Mouse (Mus musculus) 416B (cell line): ENCODE data around the gene Map7d1.
A peak's percentile ranks its signal among the peaks of the same experiment; 100 is the strongest.
"Not testable (repeated sequence)": the region's sequence is repeated elsewhere in the genome, so short reads cannot be mapped to it uniquely, and the experiment has no call there.

ENCODE experiments used
- DNase-seq: peaks from one replicate; pipeline ENCODE4 v3.0.0; 2011; ENCODE audit warnings: low read depth

Map7d1 gene

GRCm38 (mm10) chr4:126239862-126240475 lies 16.2 kb downstream of the Map7d1 start:
- no peak for DNase-seq

- DNase-seq = no peak
Observed at GRCm38 (mm10) chr4:126237721-126238242, 18.4 kb downstream of the Map7d1 start.

- DNase-seq = no peak
Observed at GRCm38 (mm10) chr4:126236467-126237280, 19.5 kb downstream of the Map7d1 start.

GRCm38 (mm10) chr4:126235191-126235590 lies 21.0 kb downstream of the Map7d1 start:
- no peak for DNase-seq

- DNase-seq = no peak
Observed at GRCm38 (mm10) chr4:126234496-126235175, 21.5 kb downstream of the Map7d1 start.

GRCm38 (mm10) chr4:126233676-126234308 lies 22.4 kb downstream of the Map7d1 start:
- no peak for DNase-seq

- DNase-seq = peak; percentile 12
Observed at GRCm38 (mm10) chr4:126229900-126230299, 26.2 kb downstream of the Map7d1 start.

GRCm38 (mm10) chr4:126228144-126228543 lies 28.0 kb downstream of the Map7d1 start:
- DNase-seq = no peak

- DNase-seq = peak; percentile 81
Observed at GRCm38 (mm10) chr4:126227077-126227761, 28.9 kb downstream of the Map7d1 start.

- no peak for DNase-seq
Observed at GRCm38 (mm10) chr4:126226640-126227039, 29.5 kb downstream of the Map7d1 start.

- DNase-seq = no peak
Observed at GRCm38 (mm10) chr4:126222631-126223030, 33.5 kb downstream of the Map7d1 start.

- no peak for DNase-seq
Observed at GRCm38 (mm10) chr4:126220045-126220444, 36.1 kb downstream of the Map7d1 start.

GRCm38 (mm10) chr4:126219540-126219939 lies 36.6 kb downstream of the Map7d1 start:
- DNase-seq = not testable (repeated sequence)

- no peak for DNase-seq
Observed at GRCm38 (mm10) chr4:126217771-126218170, 38.4 kb downstream of the Map7d1 start.

GRCm38 (mm10) chr4:126207081-126207480 lies 49.1 kb downstream of the Map7d1 start:
- no peak for DNase-seq

GRCm38 (mm10) chr4:126205386-126205785 lies 50.8 kb downstream of the Map7d1 start:
- DNase-seq = no peak

- DNase-seq = no peak
Observed at GRCm38 (mm10) chr4:126204661-126205230, 51.4 kb downstream of the Map7d1 start.

GRCm38 (mm10) chr4:126204016-126204415 lies 52.1 kb downstream of the Map7d1 start:
- DNase-seq = no peak

- DNase-seq = no peak
Observed at GRCm38 (mm10) chr4:126203336-126203895, 52.7 kb downstream of the Map7d1 start.

GRCm38 (mm10) chr4:126202303-126203181 lies 53.6 kb downstream of the Map7d1 start, which contains the start of gene Thrap3:
TSS of gene Thrap3 (minus strand) at chr4:126202760.
- peak; percentile 99 for DNase-seq
